Mouse (Mus musculus) intestine, embryonic 15.5 days (tissue): ENCODE measurements around the gene Prss48. TPM values are rescaled to one million over a fixed set of nuclear protein-coding genes. Genes with fewer than 3 reads are reported as not detected.
A peak's percentile ranks its signal among the peaks of the same experiment; 100 is the strongest.

ENCODE experiments used
- ATAC-seq: fragments of 200-750 bp; cut with Nextera tagmentation; 2 replicates; pipeline ENCODE4 v1.8.0; 2017; ENCODE audit warnings: moderate TSS enrichment, moderate library complexity
- H3K27ac ChIP-seq: fragments of 300-500 bp; sonication (generic); 2 replicates; pipeline ENCODE4 v1.5.1; 2015; ENCODE audit warnings: mild to moderate bottlenecking, inconsistent platforms
- H3K27me3 ChIP-seq: fragments of 300-500 bp; sonication (generic); replicated peaks from 2 replicates; pipeline ENCODE4 v1.6.1; 2015; ENCODE audit warnings: inconsistent platforms
- H3K36me3 ChIP-seq: fragments of 300-500 bp; sonication (generic); 2 replicates; pipeline ENCODE4 v1.6.1; 2015; ENCODE audit warnings: inconsistent platforms
- H3K4me1 ChIP-seq: fragments of 300-500 bp; sonication (generic); replicated peaks from 2 replicates; pipeline ENCODE4 v1.6.1; 2015; ENCODE audit warnings: inconsistent platforms
- H3K4me2 ChIP-seq: fragments of 300-500 bp; sonication (generic); replicated peaks from 2 replicates; pipeline ENCODE4 v1.6.1; 2015; ENCODE audit warnings: mild to moderate bottlenecking, inconsistent platforms
- H3K4me3 ChIP-seq: fragments of 300-500 bp; sonication (generic); replicated peaks from 2 replicates; pipeline ENCODE4 v1.5.1; 2015; ENCODE audit warnings: inconsistent platforms
- H3K9ac ChIP-seq: fragments of 300-500 bp; sonication (generic); 2 replicates; pipeline ENCODE4 v1.6.1; 2015; ENCODE audit warnings: inconsistent platforms
- H3K9me3 ChIP-seq: fragments of 300-500 bp; sonication (generic); 2 replicates; pipeline ENCODE4 v1.6.1; 2016; ENCODE audit warnings: inconsistent platforms
- WGBS: fragments of 180-500 bp; shearing (Covaris S2); methylation state at CpG from one replicate; pipeline ENCODE4 v1.1.7; 2015; 5-methylcytosine and 5-hydroxymethylcytosine counted together
- polyA plus RNA-seq: library from polyadenylated mRNA; unstranded; fragments of >200 nt; fragmentation: Nextera tagmentation; extraction: Ambion mirVana; gene quantifications from 2 replicates; pipeline ENCODE4 v1.2.1, GENCODE M21; 2015

Prss48 gene
- polyA plus RNA-seq = 0.15 and 0.47 TPM in 2 replicates

DNA sequence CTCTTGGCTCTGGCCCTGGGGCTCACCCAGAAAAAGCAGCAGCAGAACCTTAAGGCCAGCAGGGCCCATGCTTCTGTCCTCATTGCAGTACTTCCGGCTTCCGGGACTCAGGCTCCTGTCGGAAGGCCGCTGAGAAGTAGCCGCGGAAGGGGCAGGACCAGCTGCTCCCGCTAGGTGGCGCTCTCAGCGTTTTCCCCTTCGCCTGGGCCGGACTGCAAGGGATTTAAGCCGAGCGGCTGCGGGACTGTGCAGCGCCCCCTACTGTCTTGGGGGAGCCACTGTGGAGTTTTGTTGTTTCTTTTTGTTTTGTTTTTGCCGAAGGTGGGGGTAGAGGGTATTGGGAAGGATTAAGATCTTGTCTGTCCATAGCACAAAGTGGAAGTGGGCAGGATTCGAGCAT, at the start of gene Prss48:
Prss48 (minus strand) TSS at position 69 of the 400 bp plus-strand sequence.
- H3K9me3 ChIP-seq = no peaks in the 10 kb centered on the region
- no peak within 1 kb of the TSS for H3K9ac ChIP-seq
- no peak within 1 kb of the TSS for H3K27ac ChIP-seq
- H3K4me1 ChIP-seq = no peaks in the 10 kb centered on the region
- 75% methylated on average over 17 of the region's 17 CpGs for WGBS
- ATAC-seq = no peak
- H3K4me2 ChIP-seq = no peak within 1 kb of the TSS
- H3K4me3 ChIP-seq = no peak within 1 kb of the TSS
- H3K27me3 ChIP-seq = no peaks in the 10 kb centered on the region
- H3K36me3 ChIP-seq = no peaks in the 10 kb centered on the region

DNA sequence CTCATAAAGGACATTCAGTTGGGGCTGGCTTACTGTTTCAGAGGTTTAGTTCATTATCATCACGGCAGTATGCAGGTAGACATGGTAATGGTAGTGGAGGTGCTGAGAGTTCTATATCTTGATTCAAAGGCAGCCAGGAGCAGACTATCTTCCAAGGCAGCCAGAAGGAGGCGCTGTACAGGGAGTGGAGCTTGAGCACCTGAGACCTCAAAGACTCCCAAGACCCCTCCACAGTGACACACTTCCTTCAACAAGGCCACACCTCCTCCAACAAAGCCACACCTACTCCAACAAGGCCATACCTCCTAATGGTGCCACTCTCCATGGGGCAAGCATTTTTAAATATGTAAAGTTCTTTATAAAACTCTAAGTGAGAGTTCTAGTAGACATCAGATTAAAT, 46.8 kb upstream of the Prss48 start:
- Histone ChIP-seq H3K4me2 (no peak overlapping the region), H3K4me1 (no peaks in the 10 kb centered on the region), H3K9me3 (no peaks in the 10 kb centered on the region), H3K9ac (no peak overlapping the region), H3K27ac (no peak overlapping the region), H3K27me3 (no peaks in the 10 kb centered on the region), H3K36me3 (peaks cover 15% of the 10 kb centered on the region), H3K4me3 (no peak overlapping the region)
- 83% methylated on average over 2 of the region's 2 CpGs for WGBS
- ATAC-seq = no peak

DNA sequence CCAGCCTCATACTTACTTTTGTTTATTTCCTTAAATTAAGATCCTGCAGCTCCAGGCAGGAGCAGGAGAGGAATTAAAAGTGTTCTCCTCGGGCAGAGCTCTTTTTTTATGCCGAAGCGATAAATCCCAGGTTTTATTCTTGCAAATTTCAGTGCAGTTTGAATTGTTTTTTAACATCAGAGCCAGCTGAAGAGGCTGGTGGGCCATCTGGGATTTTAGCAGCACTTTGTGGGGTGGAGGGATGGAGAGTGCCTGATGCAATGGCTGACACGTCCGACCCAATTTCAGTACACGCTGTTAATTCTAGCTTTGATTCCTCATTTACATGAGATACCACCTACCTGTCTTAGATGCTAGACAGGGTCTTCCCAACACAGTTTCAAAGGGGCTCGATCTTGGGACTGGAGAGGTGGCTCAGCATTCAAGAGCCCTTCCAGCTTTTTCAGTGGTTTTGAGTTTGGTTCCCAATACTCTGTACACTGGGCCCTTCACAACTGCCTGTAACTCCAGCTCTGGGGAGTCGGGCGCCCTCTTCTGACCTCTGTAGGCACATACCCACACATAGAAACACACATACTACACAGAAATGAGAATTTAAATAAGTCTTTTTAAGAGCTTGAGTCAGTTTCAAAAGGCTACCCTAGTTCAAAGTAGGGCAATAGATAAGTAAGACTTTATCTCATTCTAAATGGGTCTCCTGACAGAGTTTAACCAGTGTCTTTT, 45.6 kb upstream of the Prss48 start:
- H3K4me2 ChIP-seq = no peak overlapping the region
- WGBS = 95% methylated on average over 9 of the region's 9 CpGs
- H3K9me3 ChIP-seq = no peaks in the 10 kb centered on the region
- no peaks in the 10 kb centered on the region for H3K27me3 ChIP-seq
- no peak overlapping the region for H3K9ac ChIP-seq
- H3K36me3 ChIP-seq = peaks cover 20% of the 10 kb centered on the region
- H3K4me1 ChIP-seq = no peaks in the 10 kb centered on the region
- H3K4me3 ChIP-seq = no peak overlapping the region
- no peak for ATAC-seq
- H3K27ac ChIP-seq = no peak overlapping the region

DNA sequence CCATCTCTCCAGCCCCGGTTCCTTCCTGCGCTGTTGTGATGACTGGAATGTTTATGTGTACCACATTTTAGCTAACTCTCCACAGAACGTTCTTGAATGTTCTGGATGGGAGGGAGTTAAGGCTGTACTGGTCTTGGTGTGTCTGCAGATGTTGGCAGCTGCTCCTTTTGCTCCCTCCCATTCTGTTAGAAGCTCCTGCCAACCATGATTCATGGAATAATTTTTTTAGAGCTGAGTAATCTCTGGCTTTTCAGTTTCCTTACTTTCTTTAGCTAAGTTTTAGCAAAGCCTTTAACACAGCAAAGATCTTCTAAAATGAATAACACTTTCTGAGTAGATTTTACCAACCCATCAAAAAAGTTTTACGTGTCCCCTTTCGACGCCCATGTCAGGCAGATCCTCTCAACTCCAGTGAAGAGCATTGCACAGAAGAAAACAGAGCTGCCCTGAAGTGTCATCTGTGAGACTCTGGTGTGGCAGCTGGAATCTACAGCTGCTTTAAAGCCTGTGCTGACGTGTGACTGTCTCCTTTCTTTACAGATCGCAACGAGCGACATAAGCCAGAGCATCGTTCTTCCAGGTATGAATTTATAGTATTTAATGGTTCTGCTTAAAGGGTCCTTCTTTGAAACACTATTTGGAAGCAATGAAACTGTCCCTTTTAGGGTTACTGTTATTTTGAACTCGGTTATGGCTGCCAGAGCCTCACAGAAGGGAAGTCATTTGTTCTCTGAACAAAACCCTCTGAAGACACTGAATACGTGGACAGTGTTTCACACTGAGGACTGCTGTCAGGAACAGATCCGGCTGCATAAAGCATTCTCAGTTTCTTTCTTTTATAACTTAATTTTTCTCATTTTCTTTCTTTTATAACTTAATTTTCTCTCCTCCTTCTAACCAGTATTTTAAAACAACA, 38.3 kb upstream of the Prss48 start:
- ATAC-seq = peak; percentile 82

GRCm38 (mm10) chr3:86038648-86039047, 36.4 kb upstream of the Prss48 start:
- Histone ChIP-seq H3K4me2 (no peak overlapping the region), H3K36me3 (peaks cover 7% of the 10 kb centered on the region; the same call in 1 of the 2 replicates), H3K27ac (peak overlapping the region; percentile 74), H3K4me1 (peaks cover 9% of the 10 kb centered on the region; the same call in 1 of the 2 replicates), H3K9ac (no peak overlapping the region), H3K27me3 (no peaks in the 10 kb centered on the region), H3K9me3 (no peaks in the 10 kb centered on the region), H3K4me3 (no peak overlapping the region)
- no peak for ATAC-seq
- WGBS = 37% methylated on average over 3 of the region's 3 CpGs

More for the DNA sequence above, 38.3 kb upstream of the Prss48 start:
- H3K9me3 ChIP-seq = no peaks in the 10 kb centered on the region
- peak overlapping the region; percentile 45 for H3K27ac ChIP-seq
- H3K4me2 ChIP-seq = peak overlapping the region; percentile 12; the same call in 1 of the 2 replicates
- no peak overlapping the region for H3K9ac ChIP-seq
- H3K36me3 ChIP-seq = peaks cover 7% of the 10 kb centered on the region; the same call in 1 of the 2 replicates
- no peak overlapping the region for H3K4me3 ChIP-seq
- no peaks in the 10 kb centered on the region for H3K27me3 ChIP-seq
- peaks cover 9% of the 10 kb centered on the region; the same call in 1 of the 2 replicates for H3K4me1 ChIP-seq
- WGBS = 34% methylated on average over 14 of the region's 14 CpGs

GRCm38 (mm10) chr3:86037926-86038484, 35.7 kb upstream of the Prss48 start:
- no peak overlapping the region for H3K27ac ChIP-seq
- no peak for ATAC-seq

GRCm38 (mm10) chr3:86033455-86034090, 31.3 kb upstream of the Prss48 start:
- Histone ChIP-seq H3K4me1 (0 out of 2 replicates have a peak, but pooled peaks cover under 1% of the 10 kb centered on the region), H3K9me3 (no peaks in the 10 kb centered on the region), H3K27ac (no peak overlapping the region), H3K4me3 (no peak overlapping the region), H3K36me3 (0 out of 2 replicates have a peak, but pooled peaks cover 2% of the 10 kb centered on the region), H3K9ac (no peak overlapping the region), H3K27me3 (no peaks in the 10 kb centered on the region), H3K4me2 (no peak overlapping the region)
- 71% methylated on average over 9 of the region's 9 CpGs for WGBS
- ATAC-seq = peak; percentile 54

More at GRCm38 (mm10) chr3:86037926-86038484, 35.7 kb upstream of the Prss48 start:
- Histone ChIP-seq H3K36me3 (peaks cover 3% of the 10 kb centered on the region; the same call in 1 of the 2 replicates), H3K9me3 (no peaks in the 10 kb centered on the region), H3K4me2 (no peak overlapping the region), H3K27me3 (no peaks in the 10 kb centered on the region), H3K4me3 (no peak overlapping the region), H3K4me1 (peaks cover 9% of the 10 kb centered on the region; the same call in 1 of the 2 replicates), H3K9ac (no peak overlapping the region)
- 65% methylated on average over 9 of the region's 9 CpGs for WGBS

DNA sequence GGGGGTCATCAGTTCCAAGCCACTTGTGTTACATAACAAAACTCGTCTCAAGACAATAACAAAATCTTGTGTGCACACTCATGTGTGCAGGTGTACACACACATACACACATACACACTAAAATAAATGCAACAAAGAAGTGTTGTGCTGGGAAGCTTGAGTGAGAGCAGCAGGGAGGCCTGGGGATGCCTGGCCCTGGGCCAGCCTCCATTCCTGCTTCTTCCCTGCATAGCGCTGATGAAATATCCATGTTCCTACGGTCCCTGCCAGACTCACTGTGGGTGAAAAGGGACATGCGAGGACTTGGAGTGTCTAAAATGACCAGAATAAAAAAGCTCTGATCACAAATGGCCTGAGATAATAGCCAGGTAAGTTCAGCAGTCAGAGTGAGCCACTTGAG, 28.3 kb upstream of the Prss48 start:
- WGBS = 59% methylated on average over 4 of the region's 4 CpGs
- H3K4me2 ChIP-seq = no peak overlapping the region
- no peak for ATAC-seq

DNA sequence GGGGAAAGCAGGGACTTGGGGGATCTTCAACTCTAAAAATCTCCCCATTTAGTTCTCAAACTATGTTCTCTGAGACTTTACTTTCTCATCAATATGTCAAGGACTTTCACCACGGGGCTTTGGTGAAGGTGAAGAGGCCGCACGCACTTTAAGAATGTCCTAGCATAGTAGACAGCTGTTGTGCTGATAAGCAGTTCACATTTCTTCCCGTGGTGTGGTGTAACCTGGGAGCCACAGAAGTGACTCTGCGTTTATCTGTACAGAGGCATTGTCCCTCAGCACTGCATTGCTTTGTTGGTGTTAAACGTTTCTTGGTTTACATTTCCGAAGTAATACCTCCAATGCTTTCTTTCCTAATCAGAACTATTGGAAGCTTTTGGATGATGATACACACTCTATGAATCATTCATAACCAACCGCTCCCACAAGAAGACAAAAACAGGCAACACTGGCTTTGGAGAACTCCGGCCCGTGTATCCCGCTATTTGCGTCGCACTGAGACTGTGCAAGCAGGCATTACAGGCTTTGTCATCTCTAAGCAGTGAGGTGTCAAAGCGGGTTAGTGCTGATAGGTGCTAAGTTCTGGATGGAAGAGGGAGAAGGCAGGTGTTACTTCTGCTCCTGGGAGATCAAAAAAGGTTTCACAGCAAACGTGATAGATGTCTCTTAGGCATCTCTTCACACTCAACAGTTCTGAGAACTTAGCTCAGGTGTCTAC, 26.5 kb upstream of the Prss48 start:
- H3K27me3 ChIP-seq = no peaks in the 10 kb centered on the region
- no peak overlapping the region for H3K4me2 ChIP-seq
- no peaks in the 10 kb centered on the region for H3K9me3 ChIP-seq
- H3K4me1 ChIP-seq = no peaks in the 10 kb centered on the region
- H3K27ac ChIP-seq = no peak overlapping the region
- H3K4me3 ChIP-seq = no peak overlapping the region
- 81% methylated on average over 15 of the region's 15 CpGs for WGBS
- no peaks in the 10 kb centered on the region for H3K36me3 ChIP-seq
- H3K9ac ChIP-seq = no peak overlapping the region
- ATAC-seq = no peak

More for the DNA sequence above, 28.3 kb upstream of the Prss48 start:
- no peak overlapping the region for H3K4me3 ChIP-seq
- H3K9ac ChIP-seq = no peak overlapping the region
- no peaks in the 10 kb centered on the region for H3K27me3 ChIP-seq
- no peaks in the 10 kb centered on the region for H3K4me1 ChIP-seq
- H3K36me3 ChIP-seq = no peaks in the 10 kb centered on the region
- H3K27ac ChIP-seq = no peak overlapping the region
- H3K9me3 ChIP-seq = no peaks in the 10 kb centered on the region

DNA sequence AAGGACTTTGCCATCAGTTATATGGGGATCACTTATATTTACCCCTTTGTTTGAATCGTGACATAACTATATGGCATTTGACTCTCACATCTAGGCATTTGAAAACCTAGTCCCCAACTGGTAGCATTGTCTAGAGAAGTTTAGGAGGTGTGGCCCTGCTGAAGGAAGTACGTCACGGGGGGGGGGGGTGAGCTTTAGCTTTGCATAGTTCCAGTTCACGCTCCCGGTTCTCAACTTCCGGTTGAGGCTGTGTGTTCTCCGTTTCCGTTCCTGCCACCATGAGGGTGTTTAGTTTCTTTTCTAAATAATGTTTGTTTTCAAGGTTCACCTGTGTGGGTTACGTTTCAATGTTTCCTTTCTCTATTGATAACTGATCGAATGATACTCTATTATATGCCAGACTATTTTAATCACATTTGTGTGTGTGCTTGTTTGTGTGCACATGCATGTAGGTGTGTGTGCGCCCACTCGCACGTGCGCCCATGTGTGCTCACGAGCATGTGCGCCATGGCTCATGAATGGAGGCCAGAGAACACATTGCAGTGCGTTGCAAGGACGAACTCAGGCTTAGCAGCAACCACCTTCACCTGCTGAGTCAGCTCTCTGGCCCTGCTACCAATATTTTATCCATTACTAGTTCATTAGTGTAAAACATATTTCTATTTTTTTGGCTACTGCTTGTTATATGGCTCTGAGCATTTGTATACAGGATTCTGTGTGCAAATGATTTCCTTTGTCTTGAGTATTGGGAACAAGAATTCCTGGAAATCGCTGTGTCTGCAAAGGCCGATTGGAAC, 23.2 kb upstream of the Prss48 start:
- no peak for ATAC-seq
- Histone ChIP-seq H3K36me3 (no peaks in the 10 kb centered on the region), H3K9ac (no peak overlapping the region), H3K4me1 (no peaks in the 10 kb centered on the region), H3K27me3 (no peaks in the 10 kb centered on the region), H3K27ac (no peak overlapping the region), H3K9me3 (no peaks in the 10 kb centered on the region), H3K4me3 (no peak overlapping the region), H3K4me2 (no peak overlapping the region)
- WGBS = 93% methylated on average over 20 of the region's 20 CpGs
